Mouse (Mus musculus) retina, postnatal 7 days (tissue): Measurements from ENCODE around the gene Crtam.

ENCODE experiments used
- DNase-seq: peaks from one replicate; pipeline ENCODE4 v3.0.0-alpha.2; 2012; ENCODE audit warnings: low read depth, low spot score

Gene Crtam

DNA sequence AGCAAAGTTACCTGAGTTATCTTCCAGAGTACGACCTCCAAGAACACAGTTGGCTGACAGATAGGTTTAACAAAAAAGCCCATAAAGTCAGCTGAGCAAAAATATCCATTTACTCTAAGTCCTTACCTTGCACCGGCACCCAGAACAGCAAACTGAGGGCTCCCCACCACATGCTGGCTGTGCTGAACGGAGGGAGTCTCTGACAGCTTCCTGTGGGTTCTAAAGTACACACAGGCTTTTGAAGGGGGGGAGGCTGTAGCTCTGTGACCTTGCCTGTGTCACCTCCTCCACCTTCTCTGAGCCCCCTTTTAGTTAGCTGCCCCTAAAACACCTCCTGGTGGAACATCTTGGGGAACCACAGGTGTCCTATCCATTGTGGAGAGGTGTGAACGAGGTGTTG is at the start of gene Crtam:
Crtam (minus strand) TSS at position 214 of the 400 bp plus-strand sequence.
- no peak for DNase-seq

DNA sequence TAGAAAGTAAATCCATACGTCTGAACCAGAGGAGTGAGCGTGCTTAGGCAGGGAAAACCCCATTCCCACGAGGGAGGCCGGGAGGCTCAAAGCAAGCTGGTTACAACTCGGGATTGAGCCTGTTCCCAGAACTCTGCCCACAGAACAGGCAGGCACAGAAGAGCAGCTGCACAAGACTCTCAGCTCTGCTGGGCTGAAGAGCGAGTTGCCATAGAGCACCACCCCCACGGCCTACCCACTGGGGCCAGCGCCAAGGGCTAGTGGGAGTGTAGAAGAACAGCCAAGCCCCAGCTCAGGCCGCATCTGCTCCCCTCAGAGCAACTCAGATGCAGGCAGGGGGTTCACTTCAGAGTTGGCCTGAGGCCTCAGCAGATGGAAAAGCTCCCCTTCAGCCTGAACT is 49.7 kb upstream of the Crtam start:
- DNase-seq: no peak

GRCm38 (mm10) chr9:41053478-41053877 is 49.0 kb upstream of the Crtam start:
- no peak for DNase-seq

DNA sequence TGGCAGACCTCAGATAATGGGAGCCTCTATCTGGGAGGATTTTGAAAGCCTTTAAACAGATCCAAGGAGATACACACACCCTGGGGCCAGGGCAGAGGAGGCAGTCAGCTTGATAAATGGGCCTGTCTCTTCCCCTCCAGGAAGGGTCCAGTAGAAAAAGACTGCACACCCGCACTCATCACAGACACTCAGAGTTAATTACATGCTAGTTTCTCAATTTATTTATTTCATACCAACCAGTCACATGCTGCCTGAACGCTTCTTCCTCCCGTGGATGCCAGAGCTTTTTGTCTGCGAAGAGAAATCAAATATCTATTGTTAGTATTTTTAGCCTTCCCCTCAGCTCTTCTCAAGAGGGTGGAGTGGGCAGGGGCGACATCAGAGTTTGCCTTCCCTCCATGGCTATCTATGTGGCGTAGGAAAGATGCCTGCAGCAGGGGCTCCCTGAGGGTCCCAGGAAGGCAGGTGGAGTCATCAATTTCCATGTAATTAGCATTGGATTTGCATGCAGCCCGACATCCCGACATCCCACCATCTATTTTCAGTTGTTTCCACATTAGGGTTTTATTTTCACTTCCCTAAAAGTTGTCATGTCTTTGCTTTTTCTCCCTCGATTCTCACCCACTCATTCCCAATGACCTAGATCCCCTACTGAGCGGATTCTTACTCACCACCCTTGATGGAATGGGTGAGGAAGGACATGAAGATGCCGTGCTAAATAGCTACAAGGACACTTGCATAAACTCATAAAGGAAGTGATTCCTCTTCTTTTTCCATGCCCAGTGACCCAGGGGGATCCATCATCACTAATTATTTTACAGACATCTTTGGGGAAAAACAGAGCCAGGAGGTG is 46.9 kb upstream of the Crtam start:
- no peak for DNase-seq

GRCm38 (mm10) chr9:41050331-41051079 is 46.1 kb upstream of the Crtam start:
- no peak for DNase-seq

- no peak for DNase-seq
Measured at GRCm38 (mm10) chr9:41049282-41049681, 44.9 kb upstream of the Crtam start.

DNA sequence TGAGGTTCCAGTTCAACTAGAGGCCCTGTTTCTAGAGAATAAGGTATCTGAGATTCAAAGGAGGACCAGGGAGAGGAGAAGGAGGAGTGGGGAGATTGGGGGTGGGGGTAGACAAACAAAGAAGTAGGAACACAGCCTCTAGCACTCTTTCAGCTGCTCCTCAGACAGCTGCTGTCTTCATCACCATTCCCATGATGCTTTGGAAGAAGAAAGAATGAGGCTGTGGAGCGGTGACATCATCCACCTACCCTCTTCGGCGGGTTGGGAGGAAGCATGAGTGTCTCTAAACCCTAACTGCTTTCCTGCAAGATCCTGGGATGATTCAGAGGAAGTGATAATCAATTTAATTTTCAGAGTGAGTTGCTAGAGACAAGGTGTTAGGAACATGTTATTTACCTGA is 44.4 kb upstream of the Crtam start:
- DNase-seq: no peak

- no peak for DNase-seq
Measured at GRCm38 (mm10) chr9:41048216-41048615, 43.8 kb upstream of the Crtam start.

DNA sequence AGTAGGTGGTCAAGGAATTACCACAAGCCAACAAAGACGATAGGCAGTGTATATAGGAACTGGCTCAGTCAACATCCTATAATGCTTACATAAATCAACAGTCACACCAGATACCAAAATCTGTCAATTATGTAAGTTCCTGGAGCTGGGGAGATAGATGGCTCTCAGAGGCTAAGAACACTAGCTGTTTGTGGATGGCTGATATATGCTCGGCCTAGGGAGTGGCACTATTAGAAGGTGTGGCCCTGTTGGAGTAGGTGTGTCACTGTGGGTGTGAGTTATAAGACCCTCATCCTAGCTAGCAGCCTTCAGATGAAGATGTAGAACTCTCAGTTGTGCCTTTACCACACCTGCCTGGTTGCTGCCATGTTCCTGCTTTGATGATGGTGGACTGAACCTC is 43.2 kb upstream of the Crtam start:
- DNase-seq: no peak

DNA sequence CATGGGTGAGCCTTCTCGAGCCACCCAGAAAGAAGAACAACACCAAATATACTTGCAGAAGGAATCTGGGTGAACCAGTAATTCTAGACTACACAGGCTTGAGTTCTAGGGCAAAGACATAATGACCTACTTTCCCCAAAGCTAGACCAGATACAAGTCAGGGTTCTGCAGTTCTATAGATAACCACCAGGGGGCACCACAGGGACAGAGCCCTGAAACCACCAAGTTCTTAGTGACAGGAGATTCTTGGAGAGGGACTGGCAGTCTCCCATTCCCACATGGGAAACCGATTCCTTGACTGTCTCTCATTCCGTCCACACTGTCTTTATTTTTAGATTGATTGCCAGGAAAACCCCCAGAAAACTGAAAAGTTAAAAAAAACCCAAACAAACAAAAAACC is 40.2 kb upstream of the Crtam start:
- peak; percentile 72 for DNase-seq

GRCm38 (mm10) chr9:41043641-41044040 is 39.2 kb upstream of the Crtam start:
- no peak for DNase-seq

- DNase-seq: no peak
Measured at GRCm38 (mm10) chr9:41041404-41041803, 37.0 kb upstream of the Crtam start.

DNA sequence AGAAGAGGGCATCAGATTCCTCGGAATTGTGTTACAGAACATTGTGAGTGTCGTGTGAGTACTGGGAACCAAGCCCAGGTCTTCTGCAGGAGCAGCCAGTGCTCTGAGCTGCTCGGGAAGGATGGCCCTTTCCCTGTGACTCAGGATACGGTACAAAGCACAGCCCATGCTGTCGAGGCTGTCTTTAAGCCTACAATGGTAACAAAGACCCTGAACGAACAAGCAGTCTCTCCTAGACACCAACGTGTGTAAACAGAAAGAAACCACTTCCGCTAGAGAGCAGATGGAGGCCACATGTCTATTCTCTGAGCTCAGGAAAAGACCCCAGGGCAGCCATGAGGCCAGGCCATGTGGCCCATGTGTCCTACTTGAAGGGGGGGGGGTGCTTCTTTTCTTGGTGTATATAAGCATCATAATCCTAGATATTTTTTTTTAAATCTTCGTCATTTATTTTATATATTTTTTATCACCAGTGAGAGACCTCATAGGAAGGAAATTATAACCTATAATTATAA is 33.8 kb upstream of the Crtam start:
- DNase-seq: no peak

GRCm38 (mm10) chr9:41031590-41032489 is 27.4 kb upstream of the Crtam start:
- no peak for DNase-seq

GRCm38 (mm10) chr9:41029827-41030226 is 25.4 kb upstream of the Crtam start:
- DNase-seq: no peak

DNA sequence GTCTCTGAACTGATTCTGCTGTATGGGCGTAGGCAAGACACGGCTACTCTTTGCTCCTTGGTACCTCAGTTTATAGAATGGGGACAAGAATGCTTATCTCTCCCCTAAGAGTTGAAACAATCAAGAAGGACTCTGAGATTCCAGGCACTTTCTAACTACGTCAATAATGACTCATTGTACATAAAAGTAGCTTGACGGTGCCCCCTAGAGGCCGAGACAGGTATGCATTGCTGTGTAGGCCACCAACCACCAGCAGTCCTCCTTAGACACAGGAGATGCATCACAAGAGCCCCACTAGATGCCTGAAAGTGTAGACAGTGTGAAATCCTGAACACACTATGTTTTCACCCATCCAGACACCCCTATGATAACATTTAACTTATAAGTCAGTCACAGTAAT is 24.0 kb upstream of the Crtam start:
- DNase-seq: no peak

DNA sequence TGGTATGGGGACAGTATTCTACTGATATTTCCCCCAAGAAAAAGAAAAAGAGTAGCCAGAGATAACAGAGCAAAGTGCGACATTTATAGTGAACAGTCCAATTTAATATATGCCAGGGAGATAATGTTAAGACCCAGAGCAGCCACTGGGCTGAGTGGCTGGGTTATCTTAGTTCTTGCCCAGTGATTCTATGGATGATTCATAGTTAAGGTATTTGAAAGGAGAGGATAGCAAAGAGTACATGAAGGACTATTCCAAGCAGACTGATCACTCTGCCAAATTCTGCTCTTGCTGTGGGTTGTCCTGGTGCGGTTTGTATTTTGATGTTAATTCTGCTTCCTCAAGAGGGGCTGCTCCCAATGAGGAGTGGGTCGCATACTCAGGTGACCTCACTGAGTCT is 17.3 kb upstream of the Crtam start:
- no peak for DNase-seq

- DNase-seq: no peak
Measured at GRCm38 (mm10) chr9:41020486-41020885, 16.1 kb upstream of the Crtam start.

DNA sequence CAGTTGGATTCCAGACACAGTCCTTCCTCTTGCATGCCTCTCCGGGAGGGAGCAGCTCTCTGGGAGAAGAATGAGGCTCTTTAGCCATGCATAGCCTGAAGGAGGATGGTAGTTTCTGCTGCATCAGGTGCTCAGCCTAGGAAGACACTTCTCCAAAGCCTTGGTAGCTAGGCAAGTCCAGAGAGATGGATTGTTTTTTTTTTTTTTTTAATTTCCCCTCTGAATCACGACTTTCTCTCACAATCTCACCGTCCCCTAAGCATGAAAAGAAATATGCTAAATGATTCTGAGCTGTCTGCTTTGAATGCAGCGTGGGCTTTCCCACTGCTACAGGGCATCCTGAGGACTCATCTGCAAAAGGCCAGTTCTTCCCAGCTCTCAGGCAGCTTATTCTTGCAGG is 10.1 kb upstream of the Crtam start:
- no peak for DNase-seq

DNA sequence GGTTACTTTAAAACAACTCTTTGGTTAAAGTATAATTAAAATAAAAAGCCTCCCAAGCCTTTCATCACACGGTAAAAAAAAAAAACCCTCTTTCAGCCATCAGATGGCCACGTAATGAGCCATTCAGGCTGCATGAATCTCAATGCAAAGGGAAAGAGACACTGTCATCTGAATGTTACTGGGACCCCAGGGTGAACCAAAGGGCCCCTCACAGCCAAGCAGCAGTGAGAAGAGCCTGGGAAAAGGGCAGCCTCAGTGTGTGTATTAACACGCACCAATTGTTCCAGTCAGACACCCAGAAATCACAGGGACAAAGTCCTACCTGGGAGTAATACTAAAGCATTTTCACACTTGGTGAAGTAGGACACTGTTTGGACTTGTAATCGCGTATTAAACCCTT is 8.0 kb upstream of the Crtam start:
- no peak for DNase-seq

DNA sequence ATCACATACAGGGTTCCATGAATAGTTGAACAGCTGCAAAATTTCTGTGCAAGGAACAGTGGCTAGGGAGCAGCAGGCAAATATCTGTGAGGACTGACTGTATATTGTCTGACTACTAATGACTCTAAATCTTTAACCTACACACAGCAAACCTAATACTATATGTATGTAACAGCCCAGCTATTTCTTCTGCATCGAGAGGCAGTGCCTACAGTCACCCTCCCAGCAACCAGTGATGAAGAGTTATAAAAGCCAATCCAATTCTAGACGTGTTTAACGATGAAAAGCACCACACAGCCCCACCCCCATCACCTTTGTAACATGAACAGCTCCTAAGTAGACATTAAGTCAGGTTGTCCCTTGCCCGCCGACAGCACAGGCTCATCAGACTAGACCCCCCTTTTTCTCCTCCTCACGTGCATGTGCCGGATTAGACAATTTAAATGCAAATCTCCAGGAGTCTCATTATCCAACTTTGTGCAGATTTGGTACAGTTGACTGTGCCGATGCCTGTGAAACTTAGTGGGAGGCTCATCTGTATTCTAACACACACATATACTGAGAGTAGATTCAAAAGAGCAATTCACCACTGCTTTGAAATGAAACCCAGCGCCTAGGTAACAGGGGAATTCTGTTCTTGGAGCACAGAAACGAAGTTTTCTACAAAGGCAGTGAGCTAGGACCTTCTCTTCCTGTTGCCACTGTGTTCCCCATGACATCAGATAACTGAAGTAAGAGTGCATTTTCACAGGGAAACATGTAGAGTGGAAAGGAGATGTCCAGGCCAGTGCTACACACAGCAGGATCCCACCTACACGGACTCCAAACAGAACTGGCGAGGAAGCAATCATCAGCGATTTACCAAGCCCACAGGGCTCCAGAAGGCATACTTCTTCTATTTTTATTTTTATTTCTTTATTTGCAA is 7.3 kb upstream of the Crtam start:
- DNase-seq: no peak
